Mouse (Mus musculus): Measurements from ENCODE around the gene Dnajc15. TPM values are rescaled to one million over a fixed set of nuclear protein-coding genes. Genes with fewer than 3 reads are reported as not detected.
A peak's percentile ranks its signal among the peaks of the same experiment; 100 is the strongest.

Gene Dnajc15
- polyA plus RNA-seq, 1 experiment from 2014 or later = 86.3 TPM

- H3K9ac ChIP-seq (ENCODE audit: low read depth, low read length) = no peak overlapping the region
- no peaks in the 10 kb centered on the region for H3K9me3 ChIP-seq (ENCODE audit: control insufficient read depth)
- 75% methylated on average over 4 of the region's 4 CpGs for WGBS
- no peak overlapping the region for H3K4me3 ChIP-seq (ENCODE audit: low read depth, low read length)
- no peak overlapping the region for H3K4me2 ChIP-seq (replicated peaks; ENCODE audit: low read depth)
- no peaks in the 10 kb centered on the region for H3K4me1 ChIP-seq (replicated peaks; ENCODE audit: control insufficient read depth, insufficient read depth, low read length)
- no peak for TF ChIP-seq CTCF (IDR thresholded peaks at IDR 0.05; ENCODE audit: low read depth)
- no peaks in the 10 kb centered on the region for H3K27me3 ChIP-seq (replicated peaks; ENCODE audit: control insufficient read depth, insufficient read depth, low read length)
- ATAC-seq = no peak
- no peaks in the 10 kb centered on the region for H3K36me3 ChIP-seq (ENCODE audit: control insufficient read depth, insufficient read depth)
- H3K27ac ChIP-seq (ENCODE audit: low read depth, low read length) = no peak overlapping the region
Observed at GRCm38 (mm10) chr14:77846206-77846605, 28.7 kb downstream of the Dnajc15 start.

GRCm38 (mm10) chr14:77845479-77845878 lies 29.4 kb downstream of the Dnajc15 start:
- no peaks in the 10 kb centered on the region for H3K27me3 ChIP-seq (replicated peaks; ENCODE audit: control insufficient read depth, insufficient read depth, low read length)
- H3K27ac ChIP-seq (ENCODE audit: low read depth, low read length) = no peak overlapping the region
- H3K9ac ChIP-seq (ENCODE audit: low read depth, low read length) = no peak overlapping the region
- H3K4me2 ChIP-seq (replicated peaks; ENCODE audit: low read depth) = no peak overlapping the region
- no peak for TF ChIP-seq CTCF (IDR thresholded peaks at IDR 0.05; ENCODE audit: low read depth)
- no peak overlapping the region for H3K4me3 ChIP-seq (ENCODE audit: low read depth, low read length)
- H3K36me3 ChIP-seq (ENCODE audit: control insufficient read depth, insufficient read depth) = no peaks in the 10 kb centered on the region
- 83% methylated on average over 1 of the region's 1 CpGs for WGBS
- no peaks in the 10 kb centered on the region for H3K9me3 ChIP-seq (ENCODE audit: control insufficient read depth)
- ATAC-seq = no peak
- H3K4me1 ChIP-seq (replicated peaks; ENCODE audit: control insufficient read depth, insufficient read depth, low read length) = no peaks in the 10 kb centered on the region

- Histone ChIP-seq H3K9me3 (ENCODE audit: control insufficient read depth) (no peaks in the 10 kb centered on the region), H3K4me3 (ENCODE audit: low read depth, low read length) (no peak overlapping the region), H3K36me3 (ENCODE audit: control insufficient read depth, insufficient read depth) (no peaks in the 10 kb centered on the region), H3K27ac (ENCODE audit: low read depth, low read length) (no peak overlapping the region), H3K4me2 (replicated peaks; ENCODE audit: low read depth) (no peak overlapping the region), H3K4me1 (replicated peaks; ENCODE audit: control insufficient read depth, insufficient read depth, low read length) (no peaks in the 10 kb centered on the region), H3K9ac (ENCODE audit: low read depth, low read length) (no peak overlapping the region), H3K27me3 (replicated peaks; ENCODE audit: control insufficient read depth, insufficient read depth, low read length) (no peaks in the 10 kb centered on the region)
- TF ChIP-seq CTCF (IDR thresholded peaks at IDR 0.05; ENCODE audit: low read depth) = no peak
- no peak for ATAC-seq
- WGBS = 84% methylated on average over 6 of the region's 6 CpGs
Observed at GRCm38 (mm10) chr14:77840574-77840973, 34.4 kb downstream of the Dnajc15 start.

- Histone ChIP-seq H3K27me3 (replicated peaks; ENCODE audit: control insufficient read depth, insufficient read depth, low read length) (no peaks in the 10 kb centered on the region), H3K27ac (ENCODE audit: low read depth, low read length) (no peak overlapping the region), H3K4me1 (replicated peaks; ENCODE audit: control insufficient read depth, insufficient read depth, low read length) (no peaks in the 10 kb centered on the region), H3K4me3 (ENCODE audit: low read depth, low read length) (no peak overlapping the region), H3K9me3 (ENCODE audit: control insufficient read depth) (no peaks in the 10 kb centered on the region), H3K4me2 (replicated peaks; ENCODE audit: low read depth) (no peak overlapping the region), H3K9ac (ENCODE audit: low read depth, low read length) (no peak overlapping the region), H3K36me3 (ENCODE audit: control insufficient read depth, insufficient read depth) (no peaks in the 10 kb centered on the region)
- ATAC-seq = no peak
- 92% methylated on average over 2 of the region's 2 CpGs for WGBS
- TF ChIP-seq CTCF (IDR thresholded peaks at IDR 0.05; ENCODE audit: low read depth) = peak; percentile 28
Observed at GRCm38 (mm10) chr14:77840078-77840477, 34.8 kb downstream of the Dnajc15 start.

- 85% methylated on average over 2 of the region's 2 CpGs for WGBS
- no peaks in the 10 kb centered on the region for H3K36me3 ChIP-seq (ENCODE audit: control insufficient read depth, insufficient read depth)
- no peaks in the 10 kb centered on the region for H3K4me1 ChIP-seq (replicated peaks; ENCODE audit: control insufficient read depth, insufficient read depth, low read length)
- no peak overlapping the region for H3K27ac ChIP-seq (ENCODE audit: low read depth, low read length)
- no peak overlapping the region for H3K4me3 ChIP-seq (ENCODE audit: low read depth, low read length)
- H3K4me2 ChIP-seq (replicated peaks; ENCODE audit: low read depth) = no peak overlapping the region
- no peaks in the 10 kb centered on the region for H3K27me3 ChIP-seq (replicated peaks; ENCODE audit: control insufficient read depth, insufficient read depth, low read length)
- H3K9me3 ChIP-seq (ENCODE audit: control insufficient read depth) = no peaks in the 10 kb centered on the region
- H3K9ac ChIP-seq (ENCODE audit: low read depth, low read length) = no peak overlapping the region
- no peak for ATAC-seq
- TF ChIP-seq CTCF (IDR thresholded peaks at IDR 0.05; ENCODE audit: low read depth) = no peak
Observed at GRCm38 (mm10) chr14:77836794-77837193, 38.1 kb downstream of the Dnajc15 start.

- Histone ChIP-seq H3K9me3 (ENCODE audit: control insufficient read depth) (no peaks in the 10 kb centered on the region), H3K4me1 (replicated peaks; ENCODE audit: control insufficient read depth, insufficient read depth, low read length) (no peaks in the 10 kb centered on the region), H3K9ac (ENCODE audit: low read depth, low read length) (no peak overlapping the region), H3K27ac (ENCODE audit: low read depth, low read length) (no peak overlapping the region), H3K4me2 (replicated peaks; ENCODE audit: low read depth) (no peak overlapping the region), H3K4me3 (ENCODE audit: low read depth, low read length) (no peak overlapping the region), H3K36me3 (ENCODE audit: control insufficient read depth, insufficient read depth) (no peaks in the 10 kb centered on the region), H3K27me3 (replicated peaks; ENCODE audit: control insufficient read depth, insufficient read depth, low read length) (no peaks in the 10 kb centered on the region)
- no peak for TF ChIP-seq CTCF (IDR thresholded peaks at IDR 0.05; ENCODE audit: low read depth)
- ATAC-seq = no peak
Observed at GRCm38 (mm10) chr14:77832359-77832758, 42.6 kb downstream of the Dnajc15 start.

- H3K9ac ChIP-seq (ENCODE audit: low read depth, low read length) = no peak overlapping the region
- H3K36me3 ChIP-seq (ENCODE audit: control insufficient read depth, insufficient read depth) = no peaks in the 10 kb centered on the region
- no peak overlapping the region for H3K4me2 ChIP-seq (replicated peaks; ENCODE audit: low read depth)
- ATAC-seq = no peak
- H3K27me3 ChIP-seq (replicated peaks; ENCODE audit: control insufficient read depth, insufficient read depth, low read length) = no peaks in the 10 kb centered on the region
- H3K9me3 ChIP-seq (ENCODE audit: control insufficient read depth) = no peaks in the 10 kb centered on the region
- H3K4me1 ChIP-seq (replicated peaks; ENCODE audit: control insufficient read depth, insufficient read depth, low read length) = no peaks in the 10 kb centered on the region
- 81% methylated on average over 4 of the region's 4 CpGs for WGBS
- TF ChIP-seq CTCF (IDR thresholded peaks at IDR 0.05; ENCODE audit: low read depth) = no peak
- no peak overlapping the region for H3K27ac ChIP-seq (ENCODE audit: low read depth, low read length)
- H3K4me3 ChIP-seq (ENCODE audit: low read depth, low read length) = no peak overlapping the region
Observed at GRCm38 (mm10) chr14:77831936-77832335, 43.0 kb downstream of the Dnajc15 start.
